Mouse (Mus musculus) forelimb bud, embryonic 11.5 days (tissue): ENCODE data around the gene Anxa7.

Experiments
- DNase-seq: peaks from one replicate; pipeline ENCODE4 v3.0.0-alpha.2; 2012; ENCODE audit warnings: low read depth, low spot score

Anxa7 gene

DNA sequence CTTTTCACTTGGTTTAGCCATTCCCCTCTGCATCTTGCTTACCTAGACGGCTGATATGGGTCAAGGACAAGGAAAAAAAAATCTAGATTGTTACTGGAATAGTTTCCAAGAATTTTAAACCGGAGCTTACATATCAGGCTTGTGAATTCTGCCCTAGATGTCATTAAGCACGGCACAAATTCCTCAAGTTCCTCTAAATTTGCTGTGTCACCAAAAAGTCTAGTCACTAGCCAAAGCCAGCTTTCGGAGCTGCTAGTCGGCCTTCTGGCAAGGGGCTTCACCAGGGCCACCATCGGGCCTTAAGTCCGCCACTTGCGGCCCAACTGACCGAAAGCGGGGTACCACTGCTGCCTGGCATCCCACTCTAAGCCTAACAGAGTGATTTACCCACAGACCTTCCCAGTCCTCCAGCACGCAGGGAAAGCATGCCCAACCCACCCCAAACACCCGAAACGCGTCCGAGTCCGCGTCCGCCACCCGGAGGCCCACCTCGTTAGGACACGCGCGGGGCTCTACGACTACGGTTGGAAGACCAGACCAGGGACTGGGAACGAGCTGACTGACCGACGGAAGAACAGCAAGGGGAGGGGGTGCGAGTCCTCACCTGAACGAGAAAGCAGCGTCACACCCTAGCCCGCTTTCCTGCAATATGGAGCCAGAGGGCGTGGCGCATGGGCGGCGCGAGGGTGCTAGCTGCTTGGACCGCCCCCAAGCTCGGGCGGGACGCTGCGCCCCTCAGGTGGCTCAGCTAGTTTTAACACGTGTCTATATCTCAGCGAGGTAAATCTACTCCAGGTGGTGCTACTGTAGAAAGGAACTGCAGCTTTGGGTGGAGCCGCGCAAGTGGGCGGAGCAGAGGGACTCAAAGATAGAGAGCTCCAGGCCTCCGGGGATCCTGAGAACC, at the start of gene Anxa7:
Gene Anxa7 (minus strand): TSS at position 843 of the 904 bp plus-strand sequence.
- peak; percentile 72 for DNase-seq

DNA sequence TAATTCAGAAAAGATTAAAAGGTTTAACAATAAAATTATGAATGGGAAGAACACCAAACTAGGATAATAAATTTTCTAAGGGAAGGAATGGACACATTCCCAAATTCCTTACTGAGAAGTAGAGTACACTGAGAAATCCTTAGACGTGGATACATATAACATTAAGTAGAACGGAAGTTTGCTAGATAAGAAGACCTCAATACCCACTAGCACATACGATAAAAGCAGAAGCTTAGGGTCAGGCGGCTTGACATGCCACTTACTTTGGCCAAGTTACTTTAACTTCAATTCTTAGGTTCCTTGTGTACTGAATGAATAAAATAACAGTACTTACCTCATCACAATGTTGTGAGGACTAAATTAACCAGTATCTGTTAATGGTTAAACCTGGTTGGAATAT, 49.7 kb upstream of the Anxa7 start:
- DNase-seq = no peak

DNA sequence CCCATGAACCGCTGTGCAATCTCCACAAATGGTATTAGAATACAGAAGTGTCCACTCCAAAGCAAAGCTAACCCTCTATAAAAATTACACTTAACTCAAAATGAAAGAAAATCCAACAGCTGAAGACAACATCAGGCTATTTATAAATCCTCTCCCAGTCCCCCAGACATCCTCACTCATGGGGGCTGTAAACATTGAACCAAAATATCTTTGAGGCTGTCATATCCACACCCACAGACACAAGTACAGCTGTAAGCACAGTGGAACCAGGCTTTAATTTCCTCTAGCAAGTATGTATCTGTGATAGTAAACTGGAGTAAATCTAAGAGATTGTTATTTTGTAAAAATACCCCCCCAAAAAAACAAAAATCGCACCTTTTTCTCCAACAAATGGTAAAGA, 40.2 kb upstream of the Anxa7 start:
- no peak for DNase-seq

DNA sequence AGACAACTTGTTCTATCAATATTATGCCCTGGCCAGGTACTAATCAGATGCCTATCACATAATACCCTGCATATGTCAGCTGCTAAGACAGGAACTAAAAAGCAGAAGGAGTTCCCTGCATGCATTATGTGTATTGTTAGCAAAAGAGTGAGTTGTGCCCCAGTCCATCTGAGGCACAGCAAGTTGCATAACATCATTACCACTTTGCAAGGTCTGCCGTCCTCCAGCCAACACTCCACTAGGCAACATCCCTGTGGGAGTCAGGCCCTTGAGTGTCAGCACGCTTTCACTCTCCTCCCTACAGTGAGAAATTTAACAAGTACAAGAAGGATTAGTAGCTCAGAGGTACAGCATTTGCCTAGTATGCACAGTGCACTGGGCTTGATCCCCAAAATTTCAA, 28.5 kb upstream of the Anxa7 start:
- DNase-seq = no peak

DNA sequence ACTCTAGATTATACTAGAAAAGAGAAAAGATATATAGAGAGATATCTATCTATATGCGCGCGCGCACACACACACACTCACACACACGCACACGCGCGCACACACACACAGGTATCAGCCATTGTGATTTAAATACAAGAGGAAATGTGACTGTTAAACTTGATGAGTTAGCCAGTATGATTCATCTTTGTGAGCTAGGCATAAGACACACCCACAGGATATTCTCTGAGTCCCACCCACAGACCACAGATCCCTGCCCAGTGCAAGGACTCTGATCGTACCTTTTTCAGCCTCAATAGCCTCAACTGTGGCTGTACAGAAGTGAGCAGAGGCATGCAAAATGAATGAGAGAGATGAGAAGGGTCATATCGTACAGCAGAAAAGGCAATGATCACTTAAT, 23.0 kb upstream of the Anxa7 start:
- DNase-seq = no peak

DNA sequence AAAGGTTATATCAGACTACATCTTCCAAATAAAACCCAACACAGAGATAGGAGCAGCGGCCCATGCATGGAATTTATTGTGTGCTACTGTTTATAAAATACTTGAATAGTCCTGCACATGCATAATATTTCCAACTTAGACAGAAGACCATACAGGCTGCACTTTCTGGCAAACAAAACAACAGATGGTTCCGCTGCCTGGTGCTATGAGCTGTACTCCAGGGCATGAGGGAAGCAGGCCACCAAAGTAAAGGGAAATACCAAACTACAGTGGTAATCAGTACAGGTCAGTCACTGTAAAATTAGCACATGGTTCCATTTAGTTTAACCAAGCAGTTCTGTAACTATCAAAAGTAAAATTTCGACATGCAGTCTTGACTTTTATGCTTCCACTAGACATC, 20.0 kb upstream of the Anxa7 start:
- DNase-seq = no peak

DNA sequence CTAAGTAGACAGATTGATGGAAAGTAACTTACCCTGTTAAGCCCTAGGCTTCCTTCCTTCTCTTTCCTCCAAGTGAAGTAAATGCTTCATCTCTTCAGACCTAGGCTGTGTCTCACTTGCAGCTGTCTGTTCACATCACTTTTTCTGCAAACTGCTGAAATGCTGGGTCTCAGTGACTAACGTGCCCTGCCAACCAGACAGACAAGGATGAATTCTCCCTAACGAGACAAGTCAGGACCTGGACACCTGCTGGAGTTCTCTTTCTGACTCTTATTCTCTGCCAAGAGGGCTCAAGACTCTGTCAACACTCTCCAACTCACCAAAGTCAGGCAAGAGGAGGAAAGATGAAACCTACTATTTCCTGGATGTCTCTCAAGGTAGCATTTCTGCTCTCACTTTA, 16.7 kb upstream of the Anxa7 start, which contains the start of gene Mss51:
Gene Mss51 (minus strand): TSS at position 299 of the 400 bp plus-strand sequence.
- no peak for DNase-seq

DNA sequence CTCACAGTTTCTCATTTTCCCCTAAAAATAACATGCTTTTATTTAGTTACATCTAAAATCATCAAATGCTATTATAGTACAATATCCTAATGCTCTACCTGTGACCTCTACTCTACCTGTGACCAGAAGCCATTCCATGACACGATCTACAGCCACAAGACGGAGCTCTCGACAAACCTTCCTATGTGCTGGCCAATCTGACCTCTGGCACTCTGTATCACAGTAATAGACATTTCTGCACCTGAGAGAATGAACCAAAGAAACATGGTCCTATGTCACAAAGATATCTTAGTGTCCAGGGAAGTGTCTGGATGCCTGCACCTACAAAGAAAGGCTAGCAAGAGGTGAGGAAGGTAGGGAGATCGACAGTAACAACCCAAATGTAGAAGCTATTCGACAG, 6.1 kb upstream of the Anxa7 start:
- no peak for DNase-seq

DNA sequence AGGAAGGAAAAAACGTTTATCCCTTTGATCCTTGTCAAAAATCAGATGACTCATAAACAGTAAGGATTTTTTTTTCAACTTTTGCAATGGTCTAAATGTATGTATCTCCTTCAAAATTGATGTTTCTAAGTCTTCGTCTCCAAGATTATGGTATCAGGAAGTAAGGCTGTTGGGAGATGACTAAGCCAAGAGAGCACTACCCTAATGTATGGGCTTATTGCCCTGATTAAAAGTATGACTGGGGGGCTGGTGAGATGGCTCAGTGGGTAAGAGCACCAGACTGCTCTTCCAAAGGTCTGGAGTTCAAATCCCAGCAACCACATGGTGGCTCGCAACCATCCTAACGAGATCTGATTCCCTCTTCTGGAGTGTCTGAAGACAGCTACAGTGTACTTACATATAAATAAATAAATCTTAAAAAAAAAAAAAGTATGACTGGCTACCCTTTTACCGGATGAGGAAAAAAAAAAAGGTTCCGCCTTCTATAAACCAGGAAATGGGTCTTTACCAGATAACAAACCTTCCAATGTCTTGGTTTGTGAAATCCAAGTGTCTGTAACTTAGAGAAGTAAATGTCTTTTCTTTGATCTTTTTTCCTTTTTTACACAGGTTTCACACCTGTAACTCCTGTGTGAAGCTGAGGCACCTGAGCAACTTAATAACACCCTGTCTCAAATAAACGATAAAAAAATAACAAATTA, 2.3 kb upstream of the Anxa7 start:
- no peak for DNase-seq

DNA sequence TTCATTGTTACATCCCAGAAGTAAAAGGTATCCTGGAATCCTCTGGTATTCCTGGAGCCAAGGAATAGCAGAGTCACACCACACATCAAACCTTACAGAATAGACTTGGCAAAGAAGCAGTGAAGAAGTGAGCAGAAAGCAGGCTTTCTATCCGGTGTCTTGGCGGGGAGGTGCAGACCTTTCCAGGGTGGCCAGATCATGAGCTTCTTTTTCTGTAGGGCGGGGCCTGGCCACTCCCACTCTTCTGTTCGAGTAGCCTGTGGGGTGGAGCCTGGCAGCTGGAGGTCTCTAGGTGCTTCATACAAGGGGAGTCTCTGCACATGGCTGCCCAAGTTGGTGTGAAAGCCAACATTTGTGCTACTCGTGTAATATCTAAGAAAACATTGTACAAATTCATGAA, 1.3 kb upstream of the Anxa7 start:
- DNase-seq = no peak

DNA sequence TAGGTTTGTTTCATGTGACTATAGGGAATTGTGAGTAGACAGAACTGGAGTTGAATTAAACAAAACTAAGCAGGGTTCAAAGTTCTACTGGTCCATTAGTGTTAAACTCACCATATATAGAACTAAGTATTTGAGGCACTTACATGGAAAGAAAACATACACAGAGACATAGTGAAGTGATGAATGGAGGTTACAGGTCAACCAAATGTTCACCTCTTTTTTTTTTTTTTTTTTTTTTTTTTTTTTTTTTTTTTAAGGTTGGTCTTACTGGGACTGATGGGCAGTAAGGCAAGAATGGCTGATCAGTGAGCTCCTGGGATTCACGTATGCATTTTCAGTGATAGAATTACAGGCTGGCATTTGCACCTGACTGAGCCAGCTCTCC, 254 bp upstream of the Anxa7 start:
- no peak for DNase-seq

DNA sequence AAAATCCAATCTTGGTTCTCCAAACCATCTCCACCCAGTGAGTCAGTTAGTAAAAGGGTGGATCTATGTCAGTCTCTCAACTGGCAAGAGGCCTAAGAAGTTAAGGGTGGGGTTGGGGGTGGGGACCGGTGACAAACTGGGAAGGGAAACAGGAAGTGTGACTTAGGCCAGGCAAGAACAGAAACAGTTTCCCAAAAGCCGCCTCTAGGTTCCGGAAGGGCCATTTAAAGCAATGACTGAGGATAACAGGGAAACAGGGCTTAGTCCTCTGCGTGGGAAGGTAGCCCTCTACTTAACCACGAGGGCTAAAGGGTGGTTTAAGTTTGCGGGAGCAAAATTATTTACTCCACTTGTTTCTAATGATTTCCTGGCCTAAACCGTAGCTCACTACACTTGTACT, 1.1 kb downstream of the Anxa7 start:
- DNase-seq = no peak

DNA sequence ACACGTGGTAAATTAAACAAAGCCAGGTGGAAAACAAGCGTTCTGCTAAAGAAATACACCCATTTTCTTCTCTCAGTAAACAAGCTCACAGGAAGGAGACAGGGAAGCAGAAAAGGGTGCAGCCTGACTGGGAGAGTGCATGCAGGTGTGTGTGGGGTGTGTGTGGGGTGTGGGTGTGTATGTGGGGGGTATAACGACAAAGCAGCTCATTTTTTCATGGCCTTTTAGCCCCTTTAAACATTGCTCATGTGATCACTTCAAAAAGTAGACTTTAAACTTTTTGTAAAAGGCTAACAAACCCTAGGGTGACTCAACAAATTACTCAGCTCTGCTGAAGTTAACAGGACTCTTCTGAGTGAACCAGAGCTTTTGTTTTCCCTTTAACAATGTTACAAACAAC, 1.5 kb downstream of the Anxa7 start:
- no peak for DNase-seq

DNA sequence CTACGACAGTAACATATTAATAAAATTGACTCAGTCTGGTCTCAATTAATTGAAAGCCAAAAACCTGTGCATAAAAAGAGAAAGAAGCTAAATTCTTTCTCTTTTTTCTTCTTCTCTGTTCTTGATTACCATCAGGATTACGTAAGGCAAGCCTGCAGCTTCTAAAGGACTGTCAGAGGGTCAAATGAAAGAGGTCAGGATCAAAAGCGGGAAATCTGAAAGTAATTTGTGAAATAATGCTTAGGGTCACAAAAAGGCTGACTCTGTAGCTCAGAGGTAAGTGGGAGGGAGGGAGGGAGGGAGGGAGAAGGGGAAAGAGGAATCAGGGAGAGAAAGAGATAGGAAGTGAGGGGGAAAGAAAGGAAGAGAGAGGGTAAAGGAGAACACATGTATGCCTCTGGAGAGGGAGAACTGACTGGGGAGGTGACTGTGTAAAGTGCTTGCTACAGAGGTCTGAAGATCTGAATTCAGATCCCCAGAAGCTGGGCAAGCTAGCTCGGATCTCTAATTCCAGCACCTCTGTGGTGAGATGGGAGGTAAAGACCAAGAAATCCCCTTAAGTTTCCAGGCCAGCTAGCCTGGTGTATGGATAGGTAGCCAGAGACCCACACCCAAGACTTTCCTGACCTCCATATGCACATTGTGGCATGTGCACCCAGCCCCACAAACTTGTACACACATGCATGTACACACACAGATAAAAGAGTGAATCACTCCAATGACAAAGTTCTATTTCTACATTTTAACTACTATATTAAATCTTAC, 2.5 kb downstream of the Anxa7 start:
- peak; percentile 29 for DNase-seq

DNA sequence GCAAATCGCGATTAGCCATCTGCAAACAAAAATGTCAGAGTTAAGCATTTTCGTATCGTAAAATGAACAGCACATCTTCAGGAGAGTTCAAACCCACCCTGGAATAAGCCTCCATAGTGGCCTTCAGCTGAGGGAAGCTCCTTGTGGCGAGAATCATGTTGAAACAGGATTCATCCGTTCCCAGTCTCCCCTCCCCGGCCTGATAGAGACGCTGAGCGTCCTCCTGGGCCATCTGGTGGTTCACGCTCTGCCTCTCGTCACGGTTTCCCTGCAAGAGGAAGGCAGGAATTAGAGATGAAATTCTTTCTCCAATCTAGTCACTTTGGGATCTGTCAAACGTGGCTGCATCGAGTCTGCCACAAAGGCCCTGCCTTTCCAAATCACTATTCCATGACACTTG, 19.7 kb downstream of the Anxa7 start:
- DNase-seq = no peak

DNA sequence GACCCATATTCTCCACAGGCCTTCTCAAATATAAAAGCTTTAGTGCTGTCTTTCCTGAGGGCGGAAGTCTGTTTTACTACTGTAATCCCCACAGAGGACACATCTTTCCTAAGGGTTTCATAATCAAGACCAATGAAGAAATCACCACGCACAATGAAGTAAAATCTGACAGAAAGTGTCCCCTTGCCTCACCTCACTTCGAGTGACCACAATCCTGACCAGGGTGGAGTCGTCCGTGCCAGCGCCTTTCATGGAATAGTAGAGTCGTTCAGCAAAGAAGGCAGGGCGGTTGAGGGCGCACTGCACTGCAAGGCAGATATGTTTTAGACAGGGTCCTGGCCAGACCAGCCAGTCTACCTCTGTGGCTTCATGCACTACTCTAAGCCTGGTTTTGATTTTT, 21.6 kb downstream of the Anxa7 start:
- DNase-seq = no peak

DNA sequence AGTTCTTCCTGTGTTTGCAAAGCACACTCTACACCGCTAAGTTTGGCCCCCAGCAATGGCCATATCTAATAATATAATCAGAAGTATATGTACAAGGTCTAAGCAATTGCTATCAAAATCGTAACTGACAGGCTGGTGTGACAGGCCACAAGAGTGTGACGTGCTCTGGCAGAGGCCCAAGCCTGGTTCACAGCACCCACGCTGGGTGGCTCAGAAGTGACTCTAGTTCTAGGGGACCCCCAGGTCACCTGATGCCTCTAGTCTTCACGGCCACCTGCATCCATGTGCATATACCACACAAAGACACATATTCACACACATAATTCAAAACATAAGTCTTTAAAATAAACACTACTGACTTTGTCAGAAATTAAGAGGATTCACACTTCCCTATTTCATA, 27.0 kb downstream of the Anxa7 start:
- no peak for DNase-seq

DNA sequence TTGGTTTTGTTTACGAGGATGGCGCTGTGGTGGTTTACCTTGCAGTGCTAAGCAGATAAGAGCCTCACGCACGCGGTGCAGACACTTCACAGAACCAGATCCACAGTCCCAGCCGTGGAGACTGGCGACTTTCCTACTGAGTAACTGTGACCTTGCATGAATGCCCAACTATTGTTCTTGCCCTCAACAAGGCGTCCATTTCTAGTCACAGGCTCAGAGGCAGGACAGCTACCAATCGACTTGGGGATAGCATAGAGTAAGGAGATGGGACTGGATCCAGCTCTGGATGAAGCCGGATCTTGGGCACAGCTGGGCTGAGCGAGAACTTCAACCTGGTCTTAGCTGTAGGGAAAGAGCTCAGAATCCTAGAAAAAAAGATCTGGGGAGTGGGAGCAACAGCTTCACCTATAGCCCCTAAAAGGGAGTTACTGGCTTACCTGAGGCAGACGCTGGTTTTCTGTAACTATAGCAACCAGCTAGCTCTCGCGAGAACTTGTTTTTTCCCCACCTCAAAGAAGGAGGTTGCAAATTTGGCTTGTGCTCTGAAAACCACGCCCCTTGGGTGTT, 28.1 kb downstream of the Anxa7 start, which contains the start of gene Cfap70:
Gene Cfap70 (minus strand): TSS at position 462 of the 567 bp plus-strand sequence.
- DNase-seq = peak; percentile 84

DNA sequence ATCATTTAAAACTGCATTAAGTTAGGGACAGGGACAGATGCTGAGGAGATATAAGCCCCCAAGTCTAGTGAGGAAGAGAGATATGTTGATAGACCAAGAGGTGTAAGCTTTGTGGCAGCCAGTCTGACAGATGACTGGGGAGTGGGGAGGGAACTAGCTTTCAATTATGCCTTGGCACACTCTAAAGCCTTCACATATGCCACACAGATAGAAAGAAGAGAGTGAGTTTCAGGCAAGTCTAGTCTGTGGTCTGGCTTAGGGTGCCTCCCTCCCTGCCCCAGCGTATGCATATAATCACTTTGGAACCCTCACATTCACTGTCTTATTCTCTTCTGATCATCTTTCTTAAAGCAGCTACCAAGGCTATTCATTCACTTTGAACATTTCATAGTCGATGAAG, 28.6 kb downstream of the Anxa7 start:
- DNase-seq = no peak

DNA sequence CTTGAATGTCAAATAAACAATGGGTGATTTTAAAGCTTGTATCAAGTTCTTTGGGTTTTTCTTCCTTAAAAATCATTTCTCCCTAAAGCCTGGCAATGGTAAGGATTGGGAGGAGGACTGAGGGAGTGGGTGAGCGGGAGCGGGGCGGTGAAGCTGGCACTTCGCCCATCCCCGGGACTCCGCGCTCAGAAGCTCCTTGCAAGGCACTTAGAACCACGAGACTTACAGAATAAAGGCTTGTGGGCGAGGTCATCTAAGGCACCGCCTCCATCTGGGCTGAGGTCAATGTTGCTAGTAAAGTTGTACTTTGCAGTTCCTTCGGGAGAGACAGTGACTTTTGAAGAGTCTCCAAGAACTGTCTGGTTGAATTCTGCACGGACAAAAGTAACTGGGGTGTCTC, 32.7 kb downstream of the Anxa7 start:
- no peak for DNase-seq

DNA sequence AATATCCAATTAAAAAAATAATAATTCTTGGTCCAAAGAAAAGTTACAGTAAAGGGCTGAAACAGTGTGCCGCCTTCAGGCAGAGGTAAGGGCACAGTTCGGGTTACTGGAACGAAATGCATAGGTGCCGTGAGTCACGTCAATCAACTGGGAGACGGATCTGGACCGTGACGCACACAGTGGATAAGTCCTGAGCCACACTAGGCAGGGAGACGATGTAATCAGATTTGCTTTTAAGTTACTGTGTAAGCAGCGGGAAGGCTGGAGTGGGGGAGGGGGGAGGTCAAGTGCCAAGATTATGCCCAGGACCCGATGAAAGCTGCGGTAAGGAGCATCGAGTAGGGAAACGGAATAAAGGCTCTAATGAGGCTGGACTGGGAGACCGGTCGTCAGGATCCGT, 37.7 kb downstream of the Anxa7 start:
- no peak for DNase-seq

DNA sequence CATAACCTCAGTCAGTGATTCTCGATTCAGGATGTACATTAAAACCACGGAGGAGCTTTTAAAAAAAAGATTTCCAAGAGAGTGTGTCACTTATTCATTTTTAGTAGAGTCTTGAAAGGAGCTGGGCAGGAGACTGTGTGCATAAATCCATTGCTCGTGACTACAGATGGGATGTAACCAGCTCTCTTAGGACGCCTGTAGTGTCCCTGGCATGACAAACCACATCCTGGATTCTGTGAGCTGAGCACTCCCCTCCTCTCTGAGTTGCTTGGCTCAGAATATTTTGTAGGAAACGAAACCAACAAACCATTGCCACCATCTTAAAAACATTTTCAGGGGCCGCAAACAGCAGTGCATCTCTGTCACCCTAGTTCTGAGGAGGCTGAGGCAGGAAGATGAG, 43.0 kb downstream of the Anxa7 start:
- no peak for DNase-seq
